Mouse (Mus musculus) bone marrow, adult 2 months (tissue): ENCODE data around the gene Stk39. TPM values are rescaled to one million over a fixed set of nuclear protein-coding genes. Genes with fewer than 3 reads are reported as not detected.
A peak's percentile ranks its signal among the peaks of the same experiment; 100 is the strongest.
"Not testable (repeated sequence)": the region's sequence is repeated elsewhere in the genome, so short reads cannot be mapped to it uniquely, and the experiment has no call there.

Experiments
- H3K27ac ChIP-seq: fragments of 200-500 bp; 2 replicates; pipeline ENCODE4 v1.5.1; 2012; ENCODE audit warnings: low read depth, mild to moderate bottlenecking, control low read depth, inconsistent platforms, low read length; ENCODE audit not compliant: control insufficient read depth, poor library complexity, insufficient read depth
- H3K4me1 ChIP-seq: fragments of 200-500 bp; 2 replicates; pipeline ENCODE4 v1.6.1; 2011; ENCODE audit warnings: low read length; ENCODE audit not compliant: control insufficient read depth, insufficient read depth
- H3K4me3 ChIP-seq: fragments of 200-500 bp; replicated peaks from 2 replicates; pipeline ENCODE3; 2011; ENCODE audit warnings: mild to moderate bottlenecking, low read depth, low read length, control low read depth; ENCODE audit not compliant: control insufficient read depth
- CTCF ChIP-seq: fragments of 200-500 bp; IDR thresholded peaks from 2 replicates; pipeline ENCODE4 v1.5.1; 2011; ENCODE audit warnings: low read length, control low read depth; ENCODE audit not compliant: control insufficient read depth, insufficient read depth
- POLR2A ChIP-seq: fragments of 200-500 bp; IDR thresholded peaks from 2 replicates; pipeline ENCODE4 v1.6.1; 2011; ENCODE audit warnings: low read depth, mild to moderate bottlenecking, control low read depth, low read length, borderline replicate concordance; ENCODE audit not compliant: control insufficient read depth
- WGBS: fragments of 180-500 bp; shearing (Covaris S2); methylation state at CpG from one replicate; pipeline ENCODE4 v1.1.7; 2018; 5-methylcytosine and 5-hydroxymethylcytosine counted together
- polyA plus RNA-seq: library from polyadenylated mRNA; stranded (reverse); fragments of >200 nt; gene quantifications from 2 replicates; pipeline ENCODE4 v1.2.4, GENCODE M21; 2011; ENCODE audit warnings: low replicate concordance; ENCODE audit not compliant: missing spikeins, insufficient read depth, insufficient read length

Stk39 gene
- polyA plus RNA-seq, 1 experiment, result 1.8 TPM

GRCm38 (mm10) chr2:68241640-68242039 lies 230.4 kb downstream of the Stk39 start:
- no peak for TF ChIP-seq POLR2A
- TF ChIP-seq CTCF, result no peak
- WGBS, result 78% methylated on average over 1 of the region's 1 CpGs
- H3K4me3 ChIP-seq, result no peak overlapping the region
- no peak overlapping the region for H3K27ac ChIP-seq
- peaks cover 3% of the 10 kb centered on the region; the same call in 1 of the 2 replicates for H3K4me1 ChIP-seq

DNA sequence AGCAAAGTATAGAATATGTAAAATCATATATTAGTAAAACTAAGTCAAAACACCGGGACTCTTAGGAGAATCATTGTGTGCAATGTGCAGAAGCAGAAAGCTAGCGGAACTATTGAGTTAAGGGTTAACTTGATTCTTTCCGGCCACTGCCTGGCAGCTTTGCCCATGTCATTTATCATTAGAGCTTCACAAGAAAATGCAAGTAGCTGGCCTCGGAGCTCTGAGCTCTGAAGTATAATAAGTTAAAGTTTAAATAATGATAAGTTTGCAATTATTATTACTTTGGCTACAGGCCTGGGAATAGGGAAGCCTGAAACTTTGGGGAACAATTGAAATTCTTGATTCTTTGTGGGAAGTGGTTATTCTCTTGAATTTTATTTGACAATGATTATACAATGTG lies 232.7 kb downstream of the Stk39 start:
- not testable (repeated sequence) for H3K27ac ChIP-seq, H3K4me3 ChIP-seq, H3K4me1 ChIP-seq
- 15% methylated on average over 4 of the region's 4 CpGs for WGBS

- H3K27ac ChIP-seq, result no peak overlapping the region
- no peak for TF ChIP-seq CTCF
- no peak for TF ChIP-seq POLR2A
- 56% methylated on average over 5 of the region's 5 CpGs for WGBS
- peak overlapping the region; percentile 57 for H3K4me3 ChIP-seq
- H3K4me1 ChIP-seq, result no peaks in the 10 kb centered on the region; the same call in 1 of the 2 replicates
Measured at GRCm38 (mm10) chr2:68232929-68233328, 239.1 kb downstream of the Stk39 start.

DNA sequence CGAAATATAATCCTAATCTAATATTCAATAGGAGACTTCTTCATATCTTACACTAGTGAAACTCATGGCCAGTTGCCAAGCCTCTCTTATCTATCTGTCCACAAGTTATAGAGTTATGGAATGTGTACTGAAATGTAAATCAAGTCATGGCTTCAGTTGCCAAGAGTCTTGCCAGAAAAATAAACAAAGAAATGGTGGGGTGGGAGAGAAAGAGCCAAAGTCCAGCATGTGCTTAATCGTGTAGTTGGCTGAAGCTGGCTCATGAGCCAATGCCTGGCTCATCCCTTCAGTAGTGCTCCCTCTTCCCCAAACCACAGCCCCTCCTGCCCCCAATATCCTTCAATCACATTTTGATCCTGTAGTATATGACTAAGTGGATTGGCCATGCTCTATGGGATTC lies 242.2 kb downstream of the Stk39 start:
- Histone ChIP-seq H3K4me3 (no peak overlapping the region), H3K27ac (no peak overlapping the region), H3K4me1 (no peaks in the 10 kb centered on the region; the same call in 1 of the 2 replicates)
- TF ChIP-seq CTCF (no peak), POLR2A (no peak)
- 83% methylated on average over 2 of the region's 2 CpGs for WGBS

- no peak for TF ChIP-seq POLR2A
- no peak for TF ChIP-seq CTCF
- no peaks in the 10 kb centered on the region; the same call in 1 of the 2 replicates for H3K4me1 ChIP-seq
- WGBS, result 78% methylated on average over 2 of the region's 2 CpGs
- no peak overlapping the region for H3K27ac ChIP-seq
- no peak overlapping the region for H3K4me3 ChIP-seq
Measured at GRCm38 (mm10) chr2:68229081-68229480, 243.0 kb downstream of the Stk39 start.

DNA sequence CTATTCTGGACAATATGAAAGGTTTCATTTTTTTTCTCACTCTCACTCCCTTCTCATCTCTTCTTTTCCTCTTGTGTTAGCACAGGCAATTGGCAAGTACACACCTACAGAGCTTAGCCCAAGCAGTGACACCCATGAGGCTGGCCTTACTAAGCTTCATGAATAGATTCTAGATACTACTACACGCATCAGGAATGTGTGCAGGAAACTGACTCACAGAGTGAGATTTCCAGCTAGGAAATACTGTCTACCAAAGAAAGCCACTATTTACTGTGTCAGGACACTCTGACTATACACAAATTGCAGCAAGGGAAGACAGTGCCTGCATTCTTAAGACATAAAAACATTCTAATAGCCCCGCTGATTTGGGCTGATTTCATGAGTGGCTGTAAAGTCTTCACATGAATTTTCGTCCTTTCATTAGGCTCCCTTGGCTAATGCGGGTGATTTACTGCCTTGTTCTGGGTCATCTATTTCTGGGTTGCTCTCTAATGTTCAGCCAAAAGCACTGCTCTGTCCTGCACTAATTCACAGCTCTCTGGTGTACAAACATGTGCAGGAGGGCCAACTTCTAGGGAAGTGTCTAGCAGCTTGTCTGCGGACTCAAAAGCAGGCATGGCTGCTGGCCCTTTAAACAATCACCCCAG lies 249.7 kb downstream of the Stk39 start:
- WGBS, result 75% methylated on average over 5 of the region's 5 CpGs
- Histone ChIP-seq H3K4me1 (no peaks in the 10 kb centered on the region), H3K4me3 (no peak overlapping the region), H3K27ac (no peak overlapping the region)
- TF ChIP-seq POLR2A (no peak), CTCF (no peak)

- H3K4me1 ChIP-seq, result no peaks in the 10 kb centered on the region
- 68% methylated on average over 4 of the region's 4 CpGs for WGBS
- no peak overlapping the region for H3K4me3 ChIP-seq
- TF ChIP-seq CTCF (no peak), POLR2A (no peak)
- no peak overlapping the region for H3K27ac ChIP-seq
Measured at GRCm38 (mm10) chr2:68221226-68221625, 250.8 kb downstream of the Stk39 start.

- WGBS, result 38% methylated on average over 4 of the region's 4 CpGs
- no peak for TF ChIP-seq POLR2A
- TF ChIP-seq CTCF, result no peak
- Histone ChIP-seq H3K4me1 (no peaks in the 10 kb centered on the region), H3K27ac (no peak overlapping the region), H3K4me3 (no peak overlapping the region)
Measured at GRCm38 (mm10) chr2:68219823-68220222, 252.2 kb downstream of the Stk39 start.

DNA sequence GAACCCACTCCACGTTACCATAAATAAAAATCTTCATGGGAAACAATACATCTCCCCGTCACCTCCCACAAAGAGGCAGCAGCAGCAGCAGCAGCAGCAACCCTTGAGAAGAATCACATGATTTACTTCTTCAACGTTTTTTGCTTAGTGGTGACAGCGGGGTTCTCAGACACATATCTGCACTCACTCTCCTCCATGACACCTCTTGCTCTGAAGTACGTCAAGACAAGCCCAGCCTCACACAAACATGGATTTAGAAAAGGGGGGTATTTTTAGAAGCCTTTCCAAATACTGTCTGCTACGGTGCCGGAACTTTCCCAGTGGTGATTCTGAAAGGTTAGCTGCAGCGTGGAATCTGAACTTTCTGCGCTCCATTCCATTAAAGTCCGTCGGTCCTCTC lies 256.9 kb downstream of the Stk39 start:
- Histone ChIP-seq H3K4me1 (no peaks in the 10 kb centered on the region), H3K4me3 (no peak overlapping the region), H3K27ac (no peak overlapping the region)
- TF ChIP-seq CTCF, result no peak
- TF ChIP-seq POLR2A, result no peak
- WGBS, result 83% methylated on average over 11 of the region's 11 CpGs
